Mouse (Mus musculus): ENCODE data around the gene Dnah6.

DNA sequence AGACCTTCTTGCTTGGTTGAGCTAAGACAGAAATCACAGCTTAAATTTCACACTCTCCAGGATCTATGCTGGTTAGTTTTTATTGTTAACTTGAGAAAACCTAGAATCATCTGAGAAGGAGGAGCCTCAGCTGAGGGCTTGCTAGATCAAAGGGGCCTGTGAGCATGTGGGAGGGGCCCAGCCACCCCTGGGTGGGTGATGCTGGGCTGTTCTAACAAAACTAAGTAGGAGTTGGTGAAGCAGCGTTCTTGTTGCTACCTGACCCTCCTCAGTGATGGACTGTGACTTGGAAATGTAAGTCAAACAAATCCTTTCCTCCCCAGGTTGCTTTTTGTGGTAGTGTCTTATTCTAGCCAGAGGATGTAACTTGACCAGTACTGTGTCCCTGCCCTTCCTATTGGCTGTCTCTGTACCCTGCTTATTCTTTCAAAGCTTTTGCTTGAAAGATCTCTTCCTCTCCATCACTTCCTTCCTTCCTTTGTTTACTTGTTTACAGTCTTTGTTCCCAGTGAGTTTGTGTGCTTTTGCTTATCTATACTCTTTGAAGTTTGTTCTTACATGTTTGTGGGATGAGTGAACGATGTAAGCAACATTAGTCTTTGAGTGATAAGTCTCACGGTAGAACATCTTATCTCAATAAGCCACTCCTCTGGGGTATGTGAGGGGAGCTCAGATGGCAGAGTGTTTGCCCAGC lies 149.2 kb downstream of the Dnah6 start:
- no peak for TF ChIP-seq CTCF (IDR thresholded peaks at IDR 0.05; ENCODE audit: low read depth, low read length)
- no peak for TF ChIP-seq POLR2A (IDR thresholded peaks at IDR 0.05; ENCODE audit: extremely low read depth, insufficient read depth, low read length)
